Mouse (Mus musculus): ENCODE results near the gene Lgsn.

Gene Lgsn

GRCm38 (mm10) chr1:31156185-31156584, 20.0 kb upstream of the Lgsn start:
- no peaks in the 10 kb centered on the region for H3K9me3 ChIP-seq (ENCODE audit: low read length)
- H3K36me3 ChIP-seq (ENCODE audit: insufficient read depth, low read length): no peaks in the 10 kb centered on the region
- H3K4me1 ChIP-seq (replicated peaks; ENCODE audit: low read depth, low read length): no peaks in the 10 kb centered on the region
- no peaks in the 10 kb centered on the region for H3K27me3 ChIP-seq (ENCODE audit: insufficient read depth, low read length)
- TF ChIP-seq CTCF (conservative IDR thresholded peaks at IDR 0.05; ENCODE audit: low read length): no peak
- TF ChIP-seq NANOG (IDR thresholded peaks at IDR 0.05; ENCODE audit: borderline replicate concordance, low read length): no peak
- TF ChIP-seq POU5F1 (IDR thresholded peaks at IDR 0.05; ENCODE audit: borderline replicate concordance, low read length): no peak
- H3K4me3 ChIP-seq (replicated peaks; ENCODE audit: low read length): no peak overlapping the region

- no peak overlapping the region for H3K4me3 ChIP-seq (replicated peaks; ENCODE audit: low read length)
- H3K4me1 ChIP-seq (replicated peaks; ENCODE audit: low read depth, low read length): no peaks in the 10 kb centered on the region
- H3K27me3 ChIP-seq (ENCODE audit: insufficient read depth, low read length): no peaks in the 10 kb centered on the region
- TF ChIP-seq POU5F1 (IDR thresholded peaks at IDR 0.05; ENCODE audit: borderline replicate concordance, low read length): no peak
- no peak for TF ChIP-seq CTCF (conservative IDR thresholded peaks at IDR 0.05; ENCODE audit: low read length)
- TF ChIP-seq NANOG (IDR thresholded peaks at IDR 0.05; ENCODE audit: borderline replicate concordance, low read length): no peak
- H3K36me3 ChIP-seq (ENCODE audit: insufficient read depth, low read length): no peaks in the 10 kb centered on the region
- H3K9me3 ChIP-seq (ENCODE audit: low read length): no peaks in the 10 kb centered on the region
Observed at GRCm38 (mm10) chr1:31156884-31157283, 19.3 kb upstream of the Lgsn start.

GRCm38 (mm10) chr1:31164527-31165189, 11.5 kb upstream of the Lgsn start:
- H3K9me3 ChIP-seq (ENCODE audit: low read length): no peaks in the 10 kb centered on the region
- TF ChIP-seq CTCF (conservative IDR thresholded peaks at IDR 0.05; ENCODE audit: low read length) (no peak), NANOG (IDR thresholded peaks at IDR 0.05; ENCODE audit: borderline replicate concordance, low read length) (no peak), POU5F1 (IDR thresholded peaks at IDR 0.05; ENCODE audit: borderline replicate concordance, low read length) (no peak)
- no peak overlapping the region for H3K4me3 ChIP-seq (replicated peaks; ENCODE audit: low read length)

GRCm38 (mm10) chr1:31165326-31166121, 10.7 kb upstream of the Lgsn start:
- Histone ChIP-seq H3K27me3 (ENCODE audit: insufficient read depth, low read length) (no peaks in the 10 kb centered on the region), H3K4me3 (replicated peaks; ENCODE audit: low read length) (no peak overlapping the region), H3K9me3 (ENCODE audit: low read length) (no peaks in the 10 kb centered on the region), H3K36me3 (ENCODE audit: insufficient read depth, low read length) (no peaks in the 10 kb centered on the region), H3K4me1 (replicated peaks; ENCODE audit: low read depth, low read length) (no peaks in the 10 kb centered on the region)
- no peak for TF ChIP-seq CTCF (conservative IDR thresholded peaks at IDR 0.05; ENCODE audit: low read length)
- no peak for TF ChIP-seq NANOG (IDR thresholded peaks at IDR 0.05; ENCODE audit: borderline replicate concordance, low read length)

More at GRCm38 (mm10) chr1:31164527-31165189, 11.5 kb upstream of the Lgsn start:
- no peaks in the 10 kb centered on the region for H3K27me3 ChIP-seq (ENCODE audit: insufficient read depth, low read length)
- no peaks in the 10 kb centered on the region for H3K36me3 ChIP-seq (ENCODE audit: insufficient read depth, low read length)
- no peaks in the 10 kb centered on the region for H3K4me1 ChIP-seq (replicated peaks; ENCODE audit: low read depth, low read length)

- H3K4me1 ChIP-seq (replicated peaks; ENCODE audit: low read depth, low read length): no peaks in the 10 kb centered on the region
- H3K36me3 ChIP-seq (ENCODE audit: insufficient read depth, low read length): no peaks in the 10 kb centered on the region
- no peaks in the 10 kb centered on the region for H3K9me3 ChIP-seq (ENCODE audit: low read length)
- TF ChIP-seq POU5F1 (IDR thresholded peaks at IDR 0.05; ENCODE audit: borderline replicate concordance, low read length) (no peak), NANOG (IDR thresholded peaks at IDR 0.05; ENCODE audit: borderline replicate concordance, low read length) (no peak), CTCF (conservative IDR thresholded peaks at IDR 0.05; ENCODE audit: low read length) (no peak)
- no peak overlapping the region for H3K4me3 ChIP-seq (replicated peaks; ENCODE audit: low read length)
- H3K27me3 ChIP-seq (ENCODE audit: insufficient read depth, low read length): no peaks in the 10 kb centered on the region
Observed at GRCm38 (mm10) chr1:31175401-31175800, 800 bp upstream of the Lgsn start.

GRCm38 (mm10) chr1:31178264-31178663, 2.1 kb downstream of the Lgsn start:
- Histone ChIP-seq H3K4me3 (replicated peaks; ENCODE audit: low read length) (no peak overlapping the region), H3K4me1 (replicated peaks; ENCODE audit: low read depth, low read length) (no peaks in the 10 kb centered on the region), H3K36me3 (ENCODE audit: insufficient read depth, low read length) (no peaks in the 10 kb centered on the region), H3K27me3 (ENCODE audit: insufficient read depth, low read length) (no peaks in the 10 kb centered on the region), H3K9me3 (ENCODE audit: low read length) (no peaks in the 10 kb centered on the region)
- TF ChIP-seq POU5F1 (IDR thresholded peaks at IDR 0.05; ENCODE audit: borderline replicate concordance, low read length) (no peak), CTCF (conservative IDR thresholded peaks at IDR 0.05; ENCODE audit: low read length) (no peak), NANOG (IDR thresholded peaks at IDR 0.05; ENCODE audit: borderline replicate concordance, low read length) (no peak)

GRCm38 (mm10) chr1:31190237-31190866, 14.2 kb downstream of the Lgsn start:
- TF ChIP-seq POU5F1 (IDR thresholded peaks at IDR 0.05; ENCODE audit: borderline replicate concordance, low read length): no peak
- no peak for TF ChIP-seq NANOG (IDR thresholded peaks at IDR 0.05; ENCODE audit: borderline replicate concordance, low read length)
- TF ChIP-seq CTCF (conservative IDR thresholded peaks at IDR 0.05; ENCODE audit: low read length): no peak
- Histone ChIP-seq H3K4me3 (replicated peaks; ENCODE audit: low read length) (no peak overlapping the region), H3K36me3 (ENCODE audit: insufficient read depth, low read length) (no peaks in the 10 kb centered on the region)

GRCm38 (mm10) chr1:31195633-31196032, 19.4 kb downstream of the Lgsn start:
- no peaks in the 10 kb centered on the region for H3K27me3 ChIP-seq (ENCODE audit: insufficient read depth, low read length)
- no peaks in the 10 kb centered on the region for H3K36me3 ChIP-seq (ENCODE audit: insufficient read depth, low read length)
- TF ChIP-seq POU5F1 (IDR thresholded peaks at IDR 0.05; ENCODE audit: borderline replicate concordance, low read length) (no peak), NANOG (IDR thresholded peaks at IDR 0.05; ENCODE audit: borderline replicate concordance, low read length) (no peak), CTCF (conservative IDR thresholded peaks at IDR 0.05; ENCODE audit: low read length) (no peak)
- no peaks in the 10 kb centered on the region for H3K9me3 ChIP-seq (ENCODE audit: low read length)
- H3K4me1 ChIP-seq (replicated peaks; ENCODE audit: low read depth, low read length): no peaks in the 10 kb centered on the region
- no peak overlapping the region for H3K4me3 ChIP-seq (replicated peaks; ENCODE audit: low read length)

More at GRCm38 (mm10) chr1:31190237-31190866, 14.2 kb downstream of the Lgsn start:
- Histone ChIP-seq H3K27me3 (ENCODE audit: insufficient read depth, low read length) (no peaks in the 10 kb centered on the region), H3K4me1 (replicated peaks; ENCODE audit: low read depth, low read length) (no peaks in the 10 kb centered on the region), H3K9me3 (ENCODE audit: low read length) (no peaks in the 10 kb centered on the region)

Measured in E14TG2a.4 (cell line).